Mouse (Mus musculus) midbrain, embryonic 12.5 days (tissue): ENCODE results near the gene Myo9b. TPM values are rescaled to one million over a fixed set of nuclear protein-coding genes. Genes with fewer than 3 reads are reported as not detected.

Source experiments
- ATAC-seq: fragments of 200-750 bp; cut with Nextera tagmentation; 2 replicates; pipeline ENCODE4 v1.8.0; 2017; ENCODE audit warnings: low read depth, moderate TSS enrichment, moderate library complexity; ENCODE audit not compliant: low FRiP score
- H3K27ac ChIP-seq: fragments of 300-500 bp; sonication (generic); replicated peaks from 2 replicates; pipeline ENCODE4 v1.5.1; 2016; ENCODE audit warnings: mild to moderate bottlenecking
- H3K27me3 ChIP-seq: fragments of 300-500 bp; sonication (generic); 2 replicates; pipeline ENCODE4 v1.6.1; 2016; ENCODE audit warnings: mild to moderate bottlenecking
- H3K36me3 ChIP-seq: fragments of 300-500 bp; sonication (generic); 2 replicates; pipeline ENCODE4 v1.6.1; 2016
- H3K4me1 ChIP-seq: fragments of 300-500 bp; sonication (generic); 2 replicates; pipeline ENCODE4 v1.6.1; 2016
- H3K4me2 ChIP-seq: fragments of 300-500 bp; sonication (generic); replicated peaks from 2 replicates; pipeline ENCODE4 v1.6.1; 2016; ENCODE audit warnings: mild to moderate bottlenecking, moderate library complexity
- H3K4me3 ChIP-seq: fragments of 300-500 bp; sonication (generic); 2 replicates; pipeline ENCODE4 v1.5.1; 2016; ENCODE audit warnings: mild to moderate bottlenecking
- H3K9ac ChIP-seq: fragments of 300-500 bp; sonication (generic); replicated peaks from 2 replicates; pipeline ENCODE4 v1.6.1; 2016; ENCODE audit warnings: mild to moderate bottlenecking, moderate library complexity
- H3K9me3 ChIP-seq: fragments of 300-500 bp; sonication (generic); 2 replicates; pipeline ENCODE4 v1.6.1; 2016; ENCODE audit warnings: mild to moderate bottlenecking
- WGBS: fragments of 180-500 bp; shearing (Covaris S2); methylation state at CpG from one replicate; pipeline ENCODE4 v1.1.7; 2016; 5-methylcytosine and 5-hydroxymethylcytosine counted together
- polyA plus RNA-seq: library from polyadenylated mRNA; unstranded; fragments of >200 nt; fragmentation: Nextera tagmentation; extraction: Ambion mirVana; gene quantifications from 2 replicates; pipeline ENCODE4 v1.2.1, GENCODE M21; 2016

Gene Myo9b
- polyA plus RNA-seq, 1 experiment from 2014 or later = 28.1 TPM

- Histone ChIP-seq H3K4me3 (peak within 1 kb of the TSS; percentile 82), H3K36me3 (peaks cover 20% of the 10 kb centered on the region), H3K27ac (peak within 1 kb of the TSS; percentile 54), H3K4me2 (peak within 1 kb of the TSS; percentile 82), H3K27me3 (no peaks in the 10 kb centered on the region), H3K9ac (no peak within 1 kb of the TSS), H3K9me3 (no peaks in the 10 kb centered on the region), H3K4me1 (peaks cover 19% of the 10 kb centered on the region)
- WGBS = 85% methylated on average over 9 of the region's 9 CpGs
- no peak for ATAC-seq
Observed at GRCm38 (mm10) chr8:71395629-71396028, 123.1 kb downstream of the Myo9b start, which contains the start of gene Ushbp1. TSS of gene Ushbp1 (minus strand) at chr8:71395802.

- Histone ChIP-seq H3K36me3 (peaks cover 23% of the 10 kb centered on the region), H3K4me3 (peak within 1 kb of the TSS; percentile 82), H3K27me3 (no peaks in the 10 kb centered on the region), H3K27ac (peak within 1 kb of the TSS; percentile 54), H3K9me3 (no peaks in the 10 kb centered on the region), H3K4me2 (peak within 1 kb of the TSS; percentile 82), H3K9ac (peak within 1 kb of the TSS; percentile 73), H3K4me1 (peaks cover 19% of the 10 kb centered on the region)
- ATAC-seq = peak; percentile 98
- WGBS = 1% methylated on average over 34 of the region's 34 CpGs
Observed at GRCm38 (mm10) chr8:71396639-71397305, 124.3 kb downstream of the Myo9b start, which contains the start of gene Babam1. TSS of gene Babam1 (plus strand) at chr8:71396861.

DNA sequence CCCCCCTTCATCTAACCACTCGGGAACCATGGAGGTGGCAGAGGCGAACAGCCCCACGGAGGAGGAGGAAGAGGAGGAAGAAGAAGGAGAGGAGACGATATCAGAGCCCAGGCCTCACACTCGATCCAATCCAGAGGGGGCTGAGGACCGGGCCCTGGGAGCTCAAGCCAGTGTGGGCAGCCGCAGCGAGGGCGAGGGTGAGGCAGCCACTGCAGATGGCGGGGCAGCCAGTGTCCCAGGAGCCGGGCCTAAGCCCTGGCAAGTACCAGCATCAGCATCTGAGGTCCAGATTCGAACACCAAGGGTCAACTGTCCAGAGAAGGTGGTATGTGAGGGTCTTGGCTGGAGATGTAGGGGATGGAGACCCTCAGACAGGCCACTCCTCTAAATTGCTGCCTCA, 125.2 kb downstream of the Myo9b start:
- no peak for ATAC-seq
- peaks cover 19% of the 10 kb centered on the region for H3K4me1 ChIP-seq
- H3K4me3 ChIP-seq = peak overlapping the region; percentile 82
- no peaks in the 10 kb centered on the region for H3K27me3 ChIP-seq
- no peaks in the 10 kb centered on the region for H3K9me3 ChIP-seq
- no peak overlapping the region for H3K27ac ChIP-seq
- H3K9ac ChIP-seq = 0 out of 2 replicates have a peak overlapping the region, but pooled peaks have one; percentile 73
- WGBS = 82% methylated on average over 12 of the region's 12 CpGs
- H3K36me3 ChIP-seq = peaks cover 23% of the 10 kb centered on the region
- H3K4me2 ChIP-seq = peak overlapping the region; percentile 82

- Histone ChIP-seq H3K27ac (no peak overlapping the region), H3K4me1 (peaks cover 20% of the 10 kb centered on the region), H3K27me3 (no peaks in the 10 kb centered on the region), H3K36me3 (peaks cover 27% of the 10 kb centered on the region), H3K9ac (no peak overlapping the region), H3K4me3 (no peak overlapping the region), H3K4me2 (no peak overlapping the region), H3K9me3 (no peaks in the 10 kb centered on the region)
- WGBS = 90% methylated on average over 2 of the region's 2 CpGs
- ATAC-seq = no peak
Observed at GRCm38 (mm10) chr8:71400826-71401225, 128.3 kb downstream of the Myo9b start.

DNA sequence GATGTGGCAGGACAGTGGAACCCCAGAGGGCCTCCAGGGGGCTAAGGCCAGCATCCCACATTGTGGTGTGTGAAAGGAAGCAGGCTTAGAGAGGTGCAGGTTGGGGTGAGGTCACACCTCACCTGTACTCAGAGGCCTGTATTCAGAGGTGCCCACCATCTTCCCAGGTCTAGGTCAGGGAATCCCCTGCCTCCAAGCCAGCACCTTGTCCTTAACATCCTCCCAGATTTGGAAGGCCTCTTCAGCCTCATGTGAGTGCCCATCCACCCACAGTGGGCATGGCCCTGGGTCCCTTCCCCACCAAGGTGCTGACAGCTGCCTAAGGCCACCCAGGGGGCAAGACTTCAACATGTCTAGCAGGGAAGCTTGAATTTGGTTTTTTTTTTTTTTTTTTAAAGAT, 128.9 kb downstream of the Myo9b start:
- no peaks in the 10 kb centered on the region for H3K27me3 ChIP-seq
- no peak overlapping the region for H3K27ac ChIP-seq
- peaks cover 21% of the 10 kb centered on the region for H3K4me1 ChIP-seq
- peaks cover 27% of the 10 kb centered on the region for H3K36me3 ChIP-seq
- no peak overlapping the region for H3K9ac ChIP-seq
- no peak for ATAC-seq
- H3K9me3 ChIP-seq = no peaks in the 10 kb centered on the region
- H3K4me3 ChIP-seq = no peak overlapping the region
- H3K4me2 ChIP-seq = no peak overlapping the region

DNA sequence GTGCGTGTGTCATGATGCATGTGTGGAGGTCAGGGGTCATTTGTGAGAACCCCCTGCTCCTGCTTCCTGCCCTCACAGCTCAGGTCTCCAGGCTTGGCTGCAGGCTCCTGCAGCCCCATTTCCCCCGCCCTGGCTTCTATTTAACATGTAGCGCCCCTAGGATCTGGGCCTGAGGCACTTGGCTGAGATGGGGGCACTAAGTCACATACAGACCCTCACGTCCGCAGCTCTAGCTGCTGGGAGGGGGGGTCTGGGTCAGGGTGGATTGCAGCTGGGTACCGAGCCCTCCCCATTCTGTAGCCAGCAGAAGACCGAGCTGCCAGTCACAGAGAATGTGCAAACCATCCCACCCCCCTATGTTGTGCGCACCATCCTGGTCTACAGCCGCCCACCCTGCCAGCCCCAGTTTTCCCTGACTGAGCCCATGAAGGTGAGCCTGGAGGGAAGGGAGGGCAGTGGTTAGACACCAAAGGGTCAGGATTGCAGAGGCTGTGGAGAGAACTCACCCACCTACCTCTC, 130.0 kb downstream of the Myo9b start:
- Histone ChIP-seq H3K27ac (no peak overlapping the region), H3K4me3 (no peak overlapping the region), H3K36me3 (peaks cover 31% of the 10 kb centered on the region), H3K27me3 (no peaks in the 10 kb centered on the region), H3K9ac (no peak overlapping the region), H3K4me2 (no peak overlapping the region), H3K4me1 (peaks cover 26% of the 10 kb centered on the region), H3K9me3 (no peaks in the 10 kb centered on the region)
- no peak for ATAC-seq
- 89% methylated on average over 9 of the region's 9 CpGs for WGBS

DNA sequence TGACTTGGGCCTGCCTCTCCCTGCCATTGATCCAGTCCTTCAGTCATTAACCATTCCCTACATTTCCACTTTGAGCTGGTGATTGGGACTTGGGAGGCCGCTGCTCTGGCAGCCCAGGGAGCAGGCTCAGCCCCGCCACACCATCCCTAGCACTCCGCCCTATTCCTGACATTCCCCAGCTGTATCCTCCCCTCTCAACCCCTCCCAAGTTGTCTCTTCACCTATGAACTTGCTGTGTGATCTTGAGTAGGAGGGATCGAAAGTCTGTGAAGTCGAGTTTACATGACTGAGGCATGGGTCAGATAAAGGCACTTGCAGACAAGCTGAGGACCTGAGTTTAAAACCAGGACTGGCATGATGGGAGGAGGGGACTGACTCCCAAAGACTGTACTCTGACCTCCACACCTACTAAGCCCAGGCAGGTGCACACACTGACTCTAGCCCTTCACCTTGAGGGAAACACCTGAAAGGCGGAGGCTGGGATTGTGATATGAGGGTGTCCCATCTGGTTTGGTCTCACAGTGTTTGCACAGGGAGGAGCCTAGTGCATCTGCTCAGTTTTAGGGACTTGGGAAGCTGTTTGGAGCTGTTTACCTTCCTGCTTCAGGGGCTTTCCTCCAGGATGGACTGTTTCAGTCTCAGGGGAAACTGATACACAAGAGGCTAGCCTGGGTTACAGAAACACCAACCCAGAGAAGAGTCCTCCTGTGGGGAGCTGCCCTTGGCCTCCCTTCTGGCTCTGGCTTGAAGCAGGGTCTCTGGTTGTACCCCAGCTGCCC, 130.8 kb downstream of the Myo9b start:
- no peak for ATAC-seq
- peaks cover 38% of the 10 kb centered on the region for H3K36me3 ChIP-seq
- 89% methylated on average over 6 of the region's 6 CpGs for WGBS

GRCm38 (mm10) chr8:71404011-71404410, 131.5 kb downstream of the Myo9b start:
- Histone ChIP-seq H3K9ac (no peak overlapping the region), H3K27ac (no peak overlapping the region), H3K4me1 (peaks cover 25% of the 10 kb centered on the region), H3K4me2 (no peak overlapping the region), H3K36me3 (peaks cover 39% of the 10 kb centered on the region), H3K27me3 (no peaks in the 10 kb centered on the region), H3K4me3 (no peak overlapping the region), H3K9me3 (no peaks in the 10 kb centered on the region)
- 92% methylated on average over 8 of the region's 8 CpGs for WGBS
- ATAC-seq = no peak

More for the DNA sequence above, 130.8 kb downstream of the Myo9b start:
- Histone ChIP-seq H3K9me3 (no peaks in the 10 kb centered on the region), H3K4me2 (no peak overlapping the region), H3K9ac (no peak overlapping the region), H3K27me3 (no peaks in the 10 kb centered on the region), H3K4me1 (peaks cover 25% of the 10 kb centered on the region), H3K27ac (no peak overlapping the region), H3K4me3 (no peak overlapping the region)

DNA sequence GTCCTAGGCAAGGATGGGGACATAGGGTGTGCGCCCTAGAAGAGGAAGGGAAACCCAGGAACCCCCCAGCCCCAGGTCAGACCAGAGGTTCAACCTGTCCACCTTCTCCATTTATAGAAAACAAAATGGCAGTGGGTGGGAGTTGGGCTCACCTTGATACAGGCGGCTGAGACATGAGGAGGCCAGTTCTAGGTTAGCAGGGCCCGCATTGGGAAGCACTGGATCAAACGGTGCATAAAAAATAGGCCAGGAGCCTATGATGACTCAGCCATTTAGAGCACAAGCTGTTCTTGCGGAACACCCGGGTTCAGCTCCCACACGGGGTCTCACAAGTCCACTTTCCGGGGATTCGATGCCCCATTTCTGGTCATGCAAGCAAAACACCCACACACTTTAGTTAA, 132.4 kb downstream of the Myo9b start:
- H3K4me3 ChIP-seq = no peak overlapping the region
- 90% methylated on average over 9 of the region's 9 CpGs for WGBS
- no peaks in the 10 kb centered on the region for H3K27me3 ChIP-seq
- peak overlapping the region; percentile 83; the same call in 1 of the 2 replicates for H3K4me2 ChIP-seq
- H3K4me1 ChIP-seq = peaks cover 25% of the 10 kb centered on the region
- no peak overlapping the region for H3K27ac ChIP-seq
- H3K9ac ChIP-seq = no peak overlapping the region
- H3K9me3 ChIP-seq = no peaks in the 10 kb centered on the region
- H3K36me3 ChIP-seq = peaks cover 41% of the 10 kb centered on the region
- no peak for ATAC-seq

GRCm38 (mm10) chr8:71405401-71406098, 133.0 kb downstream of the Myo9b start, which contains the start of gene Ankle1:
TSS of gene Ankle1 (plus strand) at chr8:71406010.
- 17% methylated on average over 33 of the region's 33 CpGs for WGBS
- Histone ChIP-seq H3K36me3 (peaks cover 39% of the 10 kb centered on the region), H3K9ac (peak within 1 kb of the TSS; percentile 66), H3K27me3 (no peaks in the 10 kb centered on the region), H3K4me3 (peak within 1 kb of the TSS; percentile 65), H3K4me2 (peak within 1 kb of the TSS; percentile 83), H3K9me3 (no peaks in the 10 kb centered on the region), H3K4me1 (peaks cover 25% of the 10 kb centered on the region), H3K27ac (peak within 1 kb of the TSS; percentile 63)
- ATAC-seq = peak; percentile 88

- Histone ChIP-seq H3K9me3 (no peaks in the 10 kb centered on the region), H3K27ac (peak overlapping the region; percentile 63; the same call in 1 of the 2 replicates), H3K4me3 (peak overlapping the region; percentile 65), H3K9ac (peak overlapping the region; percentile 66), H3K4me2 (peak overlapping the region; percentile 83), H3K36me3 (peaks cover 35% of the 10 kb centered on the region), H3K27me3 (no peaks in the 10 kb centered on the region), H3K4me1 (peaks cover 25% of the 10 kb centered on the region)
- ATAC-seq = peak; percentile 79
- WGBS = 1% methylated on average over 55 of the region's 55 CpGs
Observed at GRCm38 (mm10) chr8:71406099-71407015, 133.8 kb downstream of the Myo9b start.
